Mouse (Mus musculus) thymus, adult 18-20 months (tissue): Measurements from ENCODE around the gene Ppp1r2.

Source experiments
- DNase-seq, 2 experiments: peaks; one replicate each; pipeline ENCODE4 v3.0.0; 2022; ENCODE audit warnings: mixed read lengths in 2 of 2

Ppp1r2 gene

DNA sequence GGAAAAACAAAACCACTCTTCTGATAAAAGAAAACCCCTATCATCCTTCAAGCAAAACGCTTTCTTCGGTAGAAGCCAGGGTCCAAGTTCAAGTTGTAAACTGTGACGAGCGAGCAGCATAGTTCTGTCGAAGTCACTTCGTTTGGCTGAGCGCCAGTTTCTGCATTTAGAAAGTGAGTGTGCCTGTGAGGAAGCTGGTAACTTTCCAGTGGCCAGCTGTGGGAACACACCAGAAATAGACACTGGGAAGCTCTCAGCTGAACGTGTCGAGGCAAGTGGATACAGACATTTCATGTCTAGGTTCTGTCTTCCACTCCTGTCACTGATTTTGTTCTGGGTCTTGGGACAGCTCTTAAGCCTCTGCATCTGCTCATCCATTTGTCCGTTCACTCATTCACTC, 15.2 kb upstream of the Ppp1r2 start:
- DNase-seq = no peak

DNA sequence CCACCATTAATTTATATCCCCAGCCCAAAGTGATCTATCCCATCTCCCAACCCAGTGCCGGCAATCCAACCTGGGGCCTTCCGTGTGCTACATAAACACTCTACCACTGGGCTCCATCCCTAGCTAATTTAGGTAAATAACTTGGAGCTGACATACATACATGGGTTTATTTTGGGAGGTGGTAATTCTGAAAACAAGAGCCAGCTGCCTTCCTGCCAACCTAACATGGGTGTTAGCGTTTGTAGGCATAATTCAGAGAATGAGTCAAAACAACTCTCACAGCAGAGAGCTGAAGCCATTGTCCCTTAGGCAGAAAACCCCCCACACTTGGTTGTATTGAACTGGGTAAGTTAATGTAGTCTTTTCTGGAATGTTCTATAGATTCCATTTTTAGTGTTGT, 12.6 kb upstream of the Ppp1r2 start:
- DNase-seq = no peak

DNA sequence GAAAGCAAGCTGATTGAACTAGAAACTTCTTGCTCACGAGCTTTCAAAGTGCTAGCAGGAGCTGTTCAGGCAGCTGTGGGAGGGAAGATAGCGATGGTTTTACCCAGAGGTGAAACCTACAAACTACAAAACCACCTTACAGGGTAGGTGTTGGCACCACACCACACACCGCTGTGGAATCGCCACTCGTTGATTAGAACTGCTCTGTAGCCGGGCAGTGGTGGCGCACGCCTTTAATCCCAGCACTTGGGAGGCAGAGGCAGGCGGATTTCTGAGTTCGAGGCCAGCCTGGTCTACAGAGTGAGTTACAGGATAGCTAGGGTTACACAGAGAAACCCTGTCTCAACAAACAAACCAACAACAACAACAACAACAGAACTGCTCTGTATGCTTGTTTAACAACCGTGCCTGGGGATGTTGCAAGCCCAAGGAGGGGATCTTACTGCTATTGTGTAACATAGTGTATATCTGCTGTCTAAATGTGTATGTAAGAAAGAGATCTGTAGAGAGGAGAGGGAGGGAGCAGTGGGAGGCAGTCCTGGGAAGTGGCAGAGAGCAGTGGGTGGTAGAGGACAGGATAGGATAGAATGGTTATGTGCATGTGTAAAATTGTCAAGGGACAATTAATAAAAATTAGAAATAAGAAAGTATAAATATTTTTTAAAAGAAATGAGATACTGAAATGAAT, 11.9 kb upstream of the Ppp1r2 start:
- DNase-seq = no peak

DNA sequence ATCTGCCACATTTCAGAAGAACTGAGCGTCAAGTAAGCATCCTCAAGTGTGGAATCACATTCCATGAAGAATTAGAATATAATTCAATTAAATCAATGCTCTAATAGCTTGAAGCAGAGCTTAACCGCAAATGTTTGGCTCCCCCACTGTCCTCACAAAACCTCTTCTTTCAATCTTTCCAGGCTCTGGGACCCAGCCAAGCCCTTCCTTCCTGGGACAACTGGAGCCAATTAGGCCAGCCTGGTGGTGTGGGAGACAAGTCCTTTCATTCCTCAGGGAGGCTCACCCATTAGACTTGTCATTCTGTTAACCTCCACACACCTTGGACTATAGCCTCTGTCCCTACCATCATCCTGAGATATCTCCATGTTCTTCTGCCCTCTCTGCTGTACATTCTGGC, 6.9 kb upstream of the Ppp1r2 start:
- DNase-seq = no peak

DNA sequence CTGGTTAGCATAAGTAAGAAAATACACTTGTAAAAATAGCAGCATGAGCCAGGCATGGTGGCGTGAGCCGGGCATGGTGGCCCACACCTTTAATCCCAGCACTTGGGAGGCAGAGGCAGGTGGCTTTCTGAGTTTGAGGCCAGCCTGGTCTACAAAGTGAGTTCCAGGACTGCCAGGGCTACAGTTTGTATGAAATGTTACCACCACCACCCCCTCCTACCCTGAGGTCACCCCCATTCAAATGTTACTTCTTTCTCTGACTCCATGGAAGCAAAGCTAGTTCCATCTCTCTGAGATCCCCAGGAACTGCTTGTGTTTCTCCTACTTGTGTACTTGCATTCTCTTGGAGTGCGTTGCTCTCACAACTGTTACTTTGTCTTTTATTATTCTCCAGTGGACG, 5.1 kb upstream of the Ppp1r2 start:
- no peak for DNase-seq

DNA sequence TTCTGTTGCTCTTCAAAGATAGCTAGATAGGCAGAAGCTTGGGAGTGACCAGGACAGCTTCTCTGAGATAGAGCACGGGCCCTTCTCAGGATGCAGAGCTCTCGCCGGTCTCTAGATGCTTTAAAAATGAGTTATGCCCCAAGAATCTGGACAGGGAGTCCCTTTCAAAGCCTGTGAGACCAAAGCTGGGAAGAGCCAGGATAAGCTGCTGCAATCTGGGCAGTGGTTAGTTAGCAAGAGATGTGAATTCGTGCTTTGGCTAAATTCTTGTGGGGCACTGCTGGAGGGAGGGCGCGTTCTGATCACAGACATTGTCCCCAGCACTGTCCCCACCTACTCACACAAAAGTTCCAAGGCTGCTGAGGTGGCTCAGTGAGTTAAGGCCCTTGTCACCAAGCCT, 3.5 kb upstream of the Ppp1r2 start:
- DNase-seq = no peak

DNA sequence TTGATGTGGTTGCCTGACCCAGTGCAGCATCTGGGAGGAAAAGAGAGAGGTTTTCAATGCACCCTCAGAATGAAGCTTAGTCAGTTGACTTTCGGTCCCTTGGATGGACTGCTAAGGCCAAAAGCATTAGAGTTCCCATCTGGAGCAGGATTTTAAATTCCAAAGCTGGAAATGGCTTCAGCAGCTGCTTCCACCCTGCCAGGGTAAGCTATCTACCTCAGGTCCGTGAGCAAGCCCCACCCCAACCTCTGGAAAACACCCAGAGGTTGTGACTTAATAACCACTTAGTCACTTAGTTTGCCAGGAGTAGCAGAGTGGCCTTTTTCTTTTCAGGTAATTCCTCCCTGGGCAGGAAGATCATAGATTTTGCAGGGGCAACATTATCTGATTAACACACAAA, 3.0 kb upstream of the Ppp1r2 start:
- no peak for DNase-seq

DNA sequence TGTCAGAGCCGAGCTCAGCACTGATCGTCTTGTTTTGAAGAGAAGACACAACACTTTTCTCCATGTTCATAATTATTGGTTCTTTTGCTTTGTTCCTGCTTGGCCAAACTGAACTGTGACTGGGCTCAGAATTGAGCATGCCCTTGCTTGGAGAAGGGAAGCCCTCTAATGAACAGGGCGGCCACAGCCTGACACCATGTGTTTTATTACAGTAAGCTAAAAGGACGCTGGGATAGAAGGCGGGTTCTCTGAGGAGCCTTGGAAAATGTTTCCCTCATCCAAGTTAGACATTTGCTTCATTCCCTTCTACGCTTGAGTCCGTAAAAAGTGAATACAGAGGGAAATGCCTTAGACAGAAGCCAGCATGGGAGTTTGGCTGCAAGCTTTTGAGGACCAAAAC, 1.9 kb upstream of the Ppp1r2 start:
- no peak for DNase-seq

DNA sequence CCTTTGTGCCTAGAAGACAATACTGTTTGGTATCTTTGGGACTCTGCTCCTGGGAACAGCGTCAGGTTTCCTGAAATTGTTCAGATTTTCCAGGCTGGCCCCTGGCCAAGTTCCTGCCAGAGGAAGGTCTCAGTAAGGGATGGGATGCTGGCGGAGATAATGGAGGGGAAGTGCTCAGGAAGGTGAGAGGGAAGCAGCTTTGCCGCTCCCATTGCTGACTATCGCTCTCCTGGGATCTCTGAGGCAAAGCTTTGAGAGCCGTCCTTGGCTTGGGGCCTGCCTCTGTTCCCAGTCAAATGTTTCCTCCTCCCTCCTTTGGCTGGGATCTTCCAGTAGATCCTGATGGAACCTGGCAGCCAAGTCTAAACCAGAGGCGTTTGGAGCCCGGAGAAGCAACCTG, 1.5 kb upstream of the Ppp1r2 start:
- DNase-seq = peak in 1 of 2 experiments; percentile 6

DNA sequence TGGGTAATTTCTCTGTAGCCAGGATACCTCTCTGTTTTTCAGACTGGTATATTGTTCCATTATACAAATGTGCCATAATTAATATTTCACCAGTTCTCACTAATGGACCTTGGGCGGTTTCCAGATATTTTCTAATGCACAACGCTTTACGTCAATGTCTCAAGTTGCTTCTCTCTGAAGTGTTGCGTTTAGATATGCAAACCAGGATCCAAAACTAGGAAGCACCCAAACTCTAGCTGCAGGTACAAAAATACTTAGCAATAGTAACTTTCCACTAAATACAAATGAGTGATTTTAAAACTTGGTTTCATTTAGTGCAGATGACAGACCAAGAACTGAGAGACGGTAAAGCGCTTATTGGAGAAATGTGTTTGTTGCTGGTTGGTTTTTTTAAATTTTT, 993 bp downstream of the Ppp1r2 start:
- no peak for DNase-seq

DNA sequence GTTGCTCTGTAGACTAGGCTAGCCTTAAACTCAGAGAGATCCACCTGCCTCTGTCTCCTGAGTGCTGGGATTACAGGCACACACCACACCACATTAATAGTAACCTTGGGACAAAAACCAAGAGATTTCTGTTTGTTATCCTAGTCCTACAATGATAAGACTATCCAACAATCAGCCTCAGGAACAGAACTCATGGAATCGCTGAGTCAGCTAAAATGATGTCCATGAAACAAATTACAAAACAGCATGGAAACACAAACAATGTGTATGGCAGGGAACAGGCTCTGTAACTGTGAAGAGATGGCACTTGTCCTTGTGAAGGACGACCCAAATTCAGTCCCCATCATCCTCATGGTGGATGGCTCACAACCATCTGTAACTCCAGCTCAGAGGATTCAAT, 8.4 kb downstream of the Ppp1r2 start:
- DNase-seq = no peak

DNA sequence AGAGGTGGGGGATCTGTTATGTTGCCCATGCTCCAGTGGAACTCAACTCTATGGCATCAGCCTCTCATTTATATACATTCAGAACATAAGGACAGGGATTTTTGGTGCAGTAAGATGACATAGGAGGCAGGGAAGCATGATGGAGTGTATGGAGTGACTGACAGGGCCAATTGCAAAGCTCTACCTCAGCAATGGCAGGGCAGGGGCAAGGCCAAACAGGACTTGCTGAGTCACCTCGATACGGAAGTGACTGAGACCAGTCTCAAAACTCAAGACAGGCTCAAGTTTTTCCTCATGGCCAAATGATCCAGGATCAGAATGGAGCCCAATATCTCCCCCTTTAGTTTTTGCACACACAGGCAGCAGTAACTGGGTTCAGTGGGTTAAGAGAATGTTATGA, 18.9 kb downstream of the Ppp1r2 start:
- no peak for DNase-seq

DNA sequence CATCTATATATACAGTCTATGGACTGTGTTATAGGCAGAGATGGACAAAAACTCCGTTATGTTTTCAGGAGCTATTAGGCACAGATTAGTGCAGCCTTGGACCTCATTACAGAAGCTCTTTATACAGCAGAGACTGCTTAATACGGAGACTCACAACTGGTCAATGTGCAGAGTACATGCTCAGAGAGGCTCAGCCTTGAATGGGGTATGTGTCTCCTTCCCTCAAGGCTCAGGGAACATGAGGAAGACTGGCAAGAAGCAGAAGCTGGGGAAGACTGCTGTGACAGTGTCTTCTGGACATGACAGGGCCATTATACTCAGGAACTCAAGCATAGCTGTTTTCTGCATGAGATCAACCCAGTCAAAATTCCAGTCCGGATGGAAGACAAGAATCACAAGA, 19.4 kb downstream of the Ppp1r2 start:
- DNase-seq = no peak

DNA sequence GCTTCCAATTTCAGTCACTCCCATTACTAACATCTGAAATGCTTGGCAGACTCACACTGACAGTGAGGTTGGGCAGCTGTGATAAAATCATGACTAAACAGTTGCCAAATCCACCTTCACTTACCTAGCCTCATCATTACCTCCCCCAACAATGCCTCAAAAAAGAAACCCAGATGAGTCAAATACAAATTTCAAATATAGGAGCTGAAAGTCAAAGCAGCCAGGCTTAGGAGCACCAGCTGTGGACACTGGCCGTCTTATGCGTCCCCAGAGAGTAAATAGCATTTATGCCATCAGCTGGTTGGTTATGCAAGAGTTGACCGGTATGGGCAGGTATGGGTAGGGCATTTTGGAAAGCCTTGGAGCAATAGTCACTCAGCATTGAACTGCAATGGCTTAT, 25.7 kb downstream of the Ppp1r2 start:
- DNase-seq = no peak

DNA sequence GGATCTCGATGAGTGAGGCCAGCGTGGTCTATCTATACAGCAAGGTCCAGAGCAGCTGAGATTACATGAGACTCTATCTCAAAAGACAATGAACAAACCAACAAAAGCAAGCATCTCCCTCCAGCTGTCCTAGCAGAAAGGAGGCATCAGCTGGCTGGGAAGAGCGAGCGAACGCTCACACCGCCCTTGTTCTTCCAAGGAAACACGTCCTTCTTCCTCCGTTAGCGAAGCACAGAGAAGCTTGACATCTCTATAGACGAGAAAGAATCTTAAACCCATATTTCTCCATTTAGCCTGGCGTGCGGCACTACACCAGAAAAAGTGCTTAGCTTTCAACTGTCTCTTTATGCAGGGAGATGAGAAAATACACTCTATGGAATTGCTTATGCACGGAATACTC, 26.4 kb downstream of the Ppp1r2 start:
- no peak for DNase-seq

DNA sequence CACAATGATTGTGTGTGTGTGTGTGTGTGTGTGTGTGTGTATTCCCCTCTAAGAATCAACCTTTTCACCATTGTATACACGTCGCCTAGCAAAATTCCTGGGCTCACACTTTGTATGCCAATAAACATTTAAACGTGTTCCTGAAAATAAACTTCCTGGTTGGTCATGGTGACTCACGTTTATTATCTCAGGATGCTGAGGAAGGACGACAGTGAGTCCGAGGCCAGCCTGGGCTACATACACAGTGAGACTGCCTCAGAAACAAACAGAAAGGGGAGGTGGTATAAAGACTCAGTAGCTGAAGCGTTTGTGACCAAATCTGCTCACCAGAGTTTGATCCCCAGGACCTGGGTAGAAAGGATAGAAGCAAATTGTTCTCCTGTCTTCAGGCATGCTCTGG, 27.6 kb downstream of the Ppp1r2 start:
- no peak for DNase-seq

DNA sequence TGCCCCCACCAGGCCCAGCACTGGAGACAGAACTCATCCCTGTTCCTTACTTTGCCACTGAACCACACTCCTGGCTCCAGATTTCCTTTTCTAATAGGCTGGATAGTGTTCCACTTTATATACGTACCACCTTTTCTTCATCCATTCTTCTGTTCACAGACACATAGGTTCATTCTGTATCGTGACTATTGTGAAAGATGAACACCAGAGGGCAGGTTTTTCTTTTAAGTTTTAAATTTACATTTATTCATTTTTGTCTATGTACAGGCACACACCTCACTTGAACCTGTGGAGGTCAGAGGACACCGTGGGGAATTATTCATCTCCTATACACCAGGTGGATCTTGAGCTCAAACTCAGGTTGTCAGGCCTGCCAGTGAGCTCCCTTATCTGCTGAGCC, 31.0 kb downstream of the Ppp1r2 start:
- no peak for DNase-seq

DNA sequence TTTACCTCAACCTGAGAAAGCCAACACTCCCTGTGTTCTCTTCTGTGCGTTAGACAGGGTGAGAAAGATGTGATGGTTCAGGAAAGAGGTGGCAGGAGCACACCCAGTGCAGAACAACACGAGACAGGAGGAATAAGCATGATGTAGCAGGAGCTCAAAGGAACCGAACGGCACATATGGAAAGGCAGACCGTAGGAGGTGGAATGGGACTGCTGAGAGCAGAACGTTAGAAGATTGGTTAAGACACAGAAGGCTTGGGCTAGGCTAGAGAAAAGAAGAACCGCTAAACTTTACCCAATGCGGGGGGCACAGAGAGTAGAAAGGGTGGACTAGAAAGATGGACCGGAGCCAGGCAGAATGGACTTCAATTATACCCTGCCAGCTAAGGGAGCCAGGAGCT, 33.6 kb downstream of the Ppp1r2 start:
- no peak for DNase-seq

DNA sequence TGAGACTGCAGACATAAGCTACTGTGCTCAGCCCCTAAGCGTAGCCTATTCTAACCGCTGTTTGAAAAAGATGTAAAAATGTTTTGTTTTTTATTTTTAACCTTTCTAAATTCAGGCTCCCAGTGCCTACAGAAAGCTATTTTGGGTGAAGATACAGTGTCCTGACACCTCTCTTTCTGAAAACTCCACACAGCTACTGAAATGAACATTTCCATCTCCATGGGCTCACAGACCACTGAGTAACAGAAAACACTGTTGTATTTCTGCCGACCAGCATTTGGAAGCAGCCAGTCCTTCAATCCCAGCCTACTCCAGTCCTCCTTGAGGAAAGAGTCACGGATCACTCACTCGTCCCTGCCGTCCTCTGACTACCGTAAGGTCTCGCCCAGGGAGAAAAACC, 34.5 kb downstream of the Ppp1r2 start:
- no peak for DNase-seq

DNA sequence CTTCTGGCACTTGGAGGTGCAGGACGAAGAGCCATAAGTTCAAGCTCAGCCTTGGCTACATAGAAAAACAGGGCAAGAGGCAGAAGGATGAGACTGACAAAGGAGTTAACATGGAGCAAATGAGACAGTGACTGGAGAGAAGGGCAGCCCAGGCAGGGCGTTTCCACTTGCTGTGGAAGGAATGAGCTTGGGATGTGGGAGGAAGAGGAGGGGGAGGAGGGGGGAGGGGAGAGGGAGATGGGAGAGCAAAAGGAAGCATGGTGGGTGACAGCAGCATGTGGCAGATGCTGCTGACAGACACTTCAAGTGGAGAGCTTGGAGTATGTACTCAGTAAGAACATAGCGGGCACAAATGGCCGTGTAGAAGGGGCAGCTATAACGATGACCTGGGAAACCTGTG, 36.8 kb downstream of the Ppp1r2 start:
- DNase-seq = no peak

DNA sequence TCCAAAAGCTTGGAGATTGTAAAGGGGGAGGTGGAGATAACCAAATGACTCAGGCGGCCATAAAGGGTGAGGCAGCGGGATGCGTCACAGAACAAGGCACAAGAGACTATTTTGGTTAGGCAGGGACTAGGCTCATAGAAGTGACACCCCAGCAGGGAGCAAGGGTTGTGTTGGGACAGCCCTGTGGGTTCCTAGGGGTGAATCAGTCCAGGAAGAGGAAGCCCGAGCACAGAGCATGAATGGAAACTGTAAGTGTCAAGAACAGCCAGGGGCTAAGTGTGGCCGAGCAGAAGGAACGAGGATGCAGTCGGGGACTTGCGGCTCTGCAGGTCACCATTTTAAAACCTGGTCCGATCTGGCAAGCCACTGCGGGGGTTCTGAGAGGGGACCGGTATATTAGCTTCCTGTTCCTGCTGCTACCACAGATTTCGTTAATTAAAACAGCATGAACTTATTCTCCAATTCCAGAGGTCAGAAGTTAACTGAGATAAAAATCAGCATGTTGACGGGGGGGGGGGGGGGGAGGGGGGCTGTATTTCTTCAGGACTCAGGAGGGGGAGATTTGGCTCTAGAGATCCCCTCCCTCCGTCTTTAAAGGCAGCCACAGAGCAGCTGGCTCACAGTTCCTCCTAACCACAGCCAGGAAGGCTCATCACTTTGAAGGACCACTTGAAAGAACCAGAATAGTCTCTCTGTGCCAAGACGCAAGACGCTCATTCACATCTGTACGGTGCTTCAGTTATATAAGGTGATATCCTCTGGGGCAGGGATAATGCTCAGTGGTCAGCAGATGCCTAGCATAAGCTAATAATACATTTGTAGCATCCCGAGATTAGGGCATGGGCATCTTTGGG, 39.4 kb downstream of the Ppp1r2 start:
- peak in 1 of 2 experiments; percentile 31 for DNase-seq

DNA sequence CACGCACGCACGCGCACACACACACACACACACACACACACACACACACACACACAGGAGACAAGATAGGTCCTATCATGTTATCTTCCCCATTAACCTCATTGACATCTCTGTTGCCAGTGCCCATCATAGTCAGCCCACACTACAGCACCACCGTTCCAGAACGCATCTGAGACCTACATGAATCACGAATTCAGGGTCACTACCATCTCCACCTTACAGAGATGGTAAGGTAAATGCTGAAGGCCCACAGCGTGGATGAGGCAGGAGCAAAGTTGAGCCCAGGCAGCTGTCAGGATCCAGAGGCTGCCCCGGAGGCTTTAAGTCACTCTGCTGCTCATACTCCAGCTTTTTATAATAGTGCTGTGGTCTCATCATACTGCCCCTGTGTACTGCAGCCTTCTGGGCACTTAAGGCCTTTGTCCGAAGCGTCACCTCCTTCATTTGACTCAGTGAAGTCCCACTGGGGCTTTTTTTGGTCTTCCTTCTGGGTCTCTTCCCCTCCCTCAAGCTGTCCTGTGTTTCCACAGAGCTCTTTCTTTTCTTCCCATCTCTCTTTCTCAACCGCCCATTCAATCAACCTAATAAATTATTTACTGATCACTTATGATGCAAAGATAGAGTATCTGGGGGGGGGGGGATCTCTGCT, 40.1 kb downstream of the Ppp1r2 start:
- DNase-seq = no peak

DNA sequence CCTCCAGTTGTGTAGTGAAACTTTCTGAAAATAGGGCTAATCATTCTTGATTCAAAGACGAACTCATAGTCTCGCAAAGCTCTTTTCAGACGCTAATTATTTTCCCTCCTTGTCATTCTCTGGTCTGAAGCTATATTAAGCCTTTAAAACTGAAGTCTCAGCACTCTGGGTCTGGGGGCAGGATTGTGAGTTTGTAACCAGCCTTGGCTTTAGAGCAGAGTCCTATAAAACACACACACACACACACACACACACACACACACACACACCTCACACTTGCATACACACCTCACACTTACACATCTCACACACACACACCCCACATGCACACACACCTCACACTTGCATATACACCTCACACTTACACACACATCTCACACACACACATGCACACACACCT, 40.7 kb downstream of the Ppp1r2 start:
- no peak for DNase-seq
